Mouse (Mus musculus) R1 (cell line): ENCODE results near the gene Ptpn7.
"Not testable (repeated sequence)": the region's sequence is repeated elsewhere in the genome, so short reads cannot be mapped to it uniquely, and the experiment has no call there.

ENCODE experiments used
- DNase-seq: peaks from one replicate; pipeline ENCODE4 v3.0.0-alpha.2; 2018; ENCODE audit warnings: low read depth, low spot score

The Ptpn7 gene

GRCm38 (mm10) chr1:135185936-135186335 lies 53.4 kb downstream of the Ptpn7 start:
- DNase-seq: peak; percentile 96

- DNase-seq: no peak
Observed at GRCm38 (mm10) chr1:135186427-135186826, 53.9 kb downstream of the Ptpn7 start.

GRCm38 (mm10) chr1:135187016-135187415 lies 54.5 kb downstream of the Ptpn7 start:
- DNase-seq: peak; percentile 72

- no peak for DNase-seq
Observed at GRCm38 (mm10) chr1:135188197-135188596, 55.7 kb downstream of the Ptpn7 start.

GRCm38 (mm10) chr1:135189186-135189585 lies 56.7 kb downstream of the Ptpn7 start:
- DNase-seq: no peak

- DNase-seq: not testable (repeated sequence)
Observed at GRCm38 (mm10) chr1:135194335-135194734, 61.8 kb downstream of the Ptpn7 start.
